14 mouse cellular contexts compared by ENCODE assay signal in genomic region chr15:93161329-93161728, GRCm38 (mm10).
A peak's percentile ranks its signal among the peaks of the same experiment; 100 is the strongest.
DNase-seq lines count a peak whose midpoint lies in the region; ATAC-seq and TF ChIP-seq lines count a peak whose summit lies in the region.
"Had no signal": no experiment of that assay in that cellular context is flagged by ENCODE, and none has a peak within 500 bp of the region (broad histone marks: within the 10 kb centered on the region; RNA-seq: fewer than 3 reads in every experiment).

No protein-coding gene starts in this region.

- no peak for TF ChIP-seq CTCF in lung, embryonic 14.5 days (IDR thresholded peaks at IDR 0.05; ENCODE audit: low read depth)
- no peak for TF ChIP-seq CTCF in midbrain, postnatal 0 days (IDR thresholded peaks at IDR 0.05)
- TF ChIP-seq CTCF in layer of hippocampus, adult 2 months (conservative IDR thresholded peaks at IDR 0.05), result no peak

- no peak overlapping the region for H3K9ac ChIP-seq in heart, embryonic 12.5 days
- no peak overlapping the region for H3K9ac ChIP-seq in lung, embryonic 14.5 days
- no peak overlapping the region for H3K9ac ChIP-seq in hindbrain, embryonic 13.5 days
- no peak overlapping the region for H3K9ac ChIP-seq in midbrain, postnatal 0 days (replicated peaks; ENCODE audit: low read length, poor library complexity, severe bottlenecking)

- peak; percentile 83 for DNase-seq in heart, adult 11 months
- peak; percentile 58 for DNase-seq in lung, embryonic 14.5 days
- no peak for DNase-seq in lung, adult 18-20 months
- DNase-seq in midbrain, postnatal 0 days (ENCODE audit: low spot score), result peak; percentile 40
- DNase-seq in layer of hippocampus, adult 2 months (ENCODE audit: low spot score in 2 of 2), result no peak
- no peak for DNase-seq in layer of hippocampus, postnatal 10 days (ENCODE audit: low spot score in 2 of 2)
- DNase-seq: B cell, adult 2 months; thymus, postnatal 4 days had no signal

- peaks cover 4% of the 10 kb centered on the region for H3K9me3 ChIP-seq in heart, embryonic 12.5 days (replicated peaks)
- no peaks in the 10 kb centered on the region for H3K9me3 ChIP-seq in lung, embryonic 14.5 days (ENCODE audit: low read depth, low read length)
- no peaks in the 10 kb centered on the region for H3K9me3 ChIP-seq in hindbrain, embryonic 13.5 days
- H3K9me3 ChIP-seq in midbrain, postnatal 0 days (ENCODE audit: low read length), result no peaks in the 10 kb centered on the region
- H3K9me3 ChIP-seq: neural tube, embryonic 13.5 days had no signal

- H3K4me1 ChIP-seq in heart, embryonic 12.5 days (replicated peaks), result no peaks in the 10 kb centered on the region
- no peaks in the 10 kb centered on the region; the same call in 1 of the 2 replicates for H3K4me1 ChIP-seq in lung, embryonic 14.5 days (ENCODE audit: insufficient read depth)
- H3K4me1 ChIP-seq in hindbrain, embryonic 13.5 days (replicated peaks), result peaks cover 17% of the 10 kb centered on the region
- H3K4me1 ChIP-seq in midbrain, postnatal 0 days (ENCODE audit: insufficient read depth, low read length), result 0 out of 2 replicates have a peak, but pooled peaks cover 4% of the 10 kb centered on the region

- H3K4me3 ChIP-seq in heart, embryonic 12.5 days, result no peak overlapping the region
- H3K4me3 ChIP-seq in lung, embryonic 14.5 days (ENCODE audit: low read depth, low read length), result no peak overlapping the region
- no peak overlapping the region for H3K4me3 ChIP-seq in hindbrain, embryonic 13.5 days
- H3K4me3 ChIP-seq in midbrain, postnatal 0 days (ENCODE audit: low read depth, low read length), result no peak overlapping the region
- H3K4me3 ChIP-seq in layer of hippocampus, adult 2 months, result no peak overlapping the region
- H3K4me3 ChIP-seq: erythroblast, embryonic 14.5 days; neural tube, embryonic 13.5 days had no signal

- 70% methylated on average over 7 of the region's 7 CpGs for WGBS in heart, embryonic 12.5 days
- WGBS in lung, embryonic 14.5 days, result 77% methylated on average over 7 of the region's 7 CpGs
- 49% methylated on average over 7 of the region's 7 CpGs for WGBS in hindbrain, embryonic 13.5 days
- 20% methylated on average over 7 of the region's 7 CpGs for WGBS in midbrain, postnatal 0 days

- H3K36me3 ChIP-seq in heart, embryonic 12.5 days, result no peaks in the 10 kb centered on the region
- no peaks in the 10 kb centered on the region for H3K36me3 ChIP-seq in lung, embryonic 14.5 days (ENCODE audit: insufficient read depth)
- no peaks in the 10 kb centered on the region for H3K36me3 ChIP-seq in hindbrain, embryonic 13.5 days
- no peaks in the 10 kb centered on the region for H3K36me3 ChIP-seq in midbrain, postnatal 0 days (ENCODE audit: insufficient read depth, low read length)
- H3K36me3 ChIP-seq: neural tube, embryonic 13.5 days had no signal

- H3K4me2 ChIP-seq in heart, embryonic 12.5 days, result no peak overlapping the region
- H3K4me2 ChIP-seq in lung, embryonic 14.5 days, result no peak overlapping the region
- no peak overlapping the region for H3K4me2 ChIP-seq in hindbrain, embryonic 13.5 days
- 0 out of 2 replicates have a peak overlapping the region, but pooled peaks have one; percentile 2 for H3K4me2 ChIP-seq in midbrain, postnatal 0 days (ENCODE audit: low read depth, low read length, poor library complexity, severe bottlenecking)
- H3K4me2 ChIP-seq: liver, embryonic 11.5 days had no signal

- H3K27ac ChIP-seq in heart, embryonic 12.5 days (ENCODE audit: poor library complexity, severe bottlenecking), result no peak overlapping the region
- no peak overlapping the region for H3K27ac ChIP-seq in lung, embryonic 14.5 days (ENCODE audit: low read depth)
- H3K27ac ChIP-seq in hindbrain, embryonic 13.5 days, result peak overlapping the region; percentile 80
- H3K27ac ChIP-seq in midbrain, postnatal 0 days (ENCODE audit: low read depth, low read length), result no peak overlapping the region; the same call in 1 of the 2 replicates
- no peak overlapping the region for H3K27ac ChIP-seq in layer of hippocampus, adult 2 months

- ATAC-seq in heart, embryonic 12.5 days (ENCODE audit: insufficient number of reproducible peaks, low FRiP score), result no peak
- ATAC-seq in lung, embryonic 14.5 days (ENCODE audit: insufficient read depth), result no peak
- ATAC-seq in hindbrain, embryonic 13.5 days (ENCODE audit: low FRiP score), result no peak
- ATAC-seq in midbrain, postnatal 0 days (ENCODE audit: low FRiP score), result no peak
- ATAC-seq: activated CD4-positive, CD25-positive, alpha-beta regulatory T cell, adult 4 months had no signal

- H3K27me3 ChIP-seq in heart, embryonic 12.5 days (replicated peaks), result no peaks in the 10 kb centered on the region
- no peaks in the 10 kb centered on the region for H3K27me3 ChIP-seq in lung, embryonic 14.5 days (ENCODE audit: insufficient read depth, low read length)
- no peaks in the 10 kb centered on the region for H3K27me3 ChIP-seq in hindbrain, embryonic 13.5 days
- H3K27me3 ChIP-seq in midbrain, postnatal 0 days (ENCODE audit: insufficient read depth, low read length), result no peaks in the 10 kb centered on the region
- H3K27me3 ChIP-seq: neural tube, embryonic 13.5 days had no signal

Comparison
In these comparisons a context has a peak if more than half of its experiments do, and no peak if none do; other contexts are left out.
1. DNase-seq: peak in heart, adult 11 months (single experiment), lung, embryonic 14.5 days (single experiment) and midbrain, postnatal 0 days (single experiment); none in lung, adult 18-20 months (0 of 2), layer of hippocampus, adult 2 months (0 of 2) and layer of hippocampus, postnatal 10 days (0 of 2).